Mouse (Mus musculus) megakaryocyte, adult 5-6 weeks (primary cell): Measurements from ENCODE around the gene AC131692.1. TPM values are rescaled to one million over a fixed set of nuclear protein-coding genes. Genes with fewer than 3 reads are reported as not detected.

Source experiments
- ATAC-seq: 2 replicates; pipeline ENCODE4 v1.8.0; 2016; ENCODE audit warnings: mild to moderate bottlenecking, inconsistent platforms; ENCODE audit not compliant: poor library complexity, severe bottlenecking
- total RNA-seq, 2 experiments: library from RNA; stranded (forward) in 1 of 2; stranded (reverse) in 1 of 2; fragments of 153-499, 151-499 nt in 1 of 2; fragments of 221-1000, 200-1000 nt in 1 of 2; gene quantifications; 2 replicates each; pipeline versions ENCODE4 v1.2.3 to v1.2.4; 2015 to 2017

AC131692.1 gene
- total RNA-seq (2015): 0.62 and 1.2 TPM in 2 replicates
- total RNA-seq (2017): 0.15 TPM in 1 of 2 replicates, not detected in the other

GRCm38 (mm10) chr19:6094119-6094518 lies at the start of gene AC131692.1:
AC131692.1 (plus strand) TSS chr19:6094419.
- ATAC-seq: no peak

- ATAC-seq: peak; percentile 17
Observed at GRCm38 (mm10) chr19:6045366-6046293, 48.6 kb upstream of the AC131692.1 start.

- peak; percentile 87 for ATAC-seq
Observed at GRCm38 (mm10) chr19:6046294-6047153, 47.7 kb upstream of the AC131692.1 start, which contains the start of gene Syvn1. Syvn1 (plus strand) TSS chr19:6046576.

- no peak for ATAC-seq
Observed at GRCm38 (mm10) chr19:6047154-6047898, 46.9 kb upstream of the AC131692.1 start.

- ATAC-seq: no peak
Observed at GRCm38 (mm10) chr19:6047899-6048166, 46.4 kb upstream of the AC131692.1 start.

- no peak for ATAC-seq
Observed at GRCm38 (mm10) chr19:6048681-6049410, 45.4 kb upstream of the AC131692.1 start.

DNA sequence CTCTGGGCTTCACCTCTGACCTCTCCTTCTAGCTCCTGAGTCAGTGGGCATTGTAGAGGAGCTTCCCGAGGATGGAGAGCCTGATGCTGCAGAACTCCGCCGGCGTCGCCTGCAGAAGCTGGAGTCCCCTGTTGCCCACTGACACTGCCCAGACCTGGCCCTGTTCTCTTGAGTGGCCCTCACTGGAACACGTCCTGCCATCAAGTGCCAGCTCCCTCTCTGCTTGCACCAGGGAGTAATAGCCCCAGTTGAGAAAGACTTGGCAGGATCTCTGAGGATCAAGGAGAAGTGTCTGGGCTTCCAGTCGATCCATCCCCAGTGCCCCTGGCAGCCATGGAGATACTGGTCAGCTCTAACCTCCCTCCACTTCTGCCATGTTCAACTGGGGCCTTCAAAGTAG lies 41.7 kb upstream of the AC131692.1 start:
- ATAC-seq: no peak

DNA sequence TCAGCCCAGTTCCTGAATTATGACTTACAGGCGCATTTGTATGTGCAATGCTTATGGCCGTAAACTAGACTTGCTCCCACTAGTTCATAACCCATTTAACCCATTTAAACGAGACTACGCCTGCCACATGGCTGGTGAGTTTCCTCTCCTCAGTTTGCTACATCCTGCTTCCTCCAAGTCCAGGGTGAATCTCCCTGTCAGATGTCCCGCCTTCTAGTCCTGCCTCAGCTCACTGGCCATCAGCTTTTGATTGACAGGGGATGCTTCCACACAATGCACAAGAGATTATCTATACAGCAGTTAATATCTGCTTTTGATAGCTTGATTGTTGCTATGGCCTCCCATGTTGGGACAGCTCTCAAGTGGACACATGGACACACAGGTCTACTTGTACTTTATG lies 39.9 kb upstream of the AC131692.1 start:
- ATAC-seq: no peak

GRCm38 (mm10) chr19:6056696-6057095 lies 37.5 kb upstream of the AC131692.1 start:
- ATAC-seq: no peak

DNA sequence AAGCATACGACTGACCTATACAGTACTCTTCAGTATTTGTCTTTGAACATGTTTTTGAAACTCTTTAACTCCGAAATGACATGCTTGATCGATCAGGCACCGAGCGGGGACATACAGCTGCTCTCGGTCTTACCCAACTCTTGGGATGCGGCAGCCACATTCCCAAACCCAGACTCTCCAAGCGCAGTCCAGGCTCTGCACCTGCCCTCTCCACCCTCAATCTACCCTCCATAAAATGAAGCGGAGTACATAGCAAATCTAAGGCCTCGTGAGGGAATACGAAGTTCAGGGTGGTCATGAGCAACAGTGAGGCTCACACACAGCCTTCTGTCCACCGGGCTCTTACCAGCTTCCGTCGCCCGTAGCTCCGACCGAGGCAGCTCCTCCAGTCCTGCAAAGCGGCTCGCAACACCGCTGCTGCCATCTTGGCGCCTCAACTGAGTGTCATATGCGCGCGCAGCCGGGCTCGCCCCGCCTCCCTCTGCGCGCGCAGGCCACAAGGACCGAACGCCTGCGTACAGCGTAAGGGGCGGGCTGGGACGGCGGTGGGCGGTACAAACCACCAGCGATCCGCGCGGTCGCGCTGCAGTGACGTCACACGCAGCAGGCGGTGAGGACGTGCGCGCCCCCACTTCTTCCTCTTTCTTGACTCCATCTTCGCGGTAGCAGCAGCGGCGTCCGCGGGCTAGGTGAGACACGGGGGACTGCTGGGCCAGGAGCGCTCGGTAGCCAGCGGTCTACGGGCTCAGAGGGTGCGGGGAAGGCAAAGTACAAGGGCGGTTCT lies 36.7 kb upstream of the AC131692.1 start, which contains the start of the genes Mrpl49 and Fau:
Gene Mrpl49 (minus strand): TSS at position 473 of the 784 bp plus-strand sequence.
Gene Fau (plus strand): TSS at position 532 of the 784 bp plus-strand sequence.
- peak; percentile 86 for ATAC-seq

GRCm38 (mm10) chr19:6058513-6058912 lies 35.7 kb upstream of the AC131692.1 start:
- no peak for ATAC-seq

GRCm38 (mm10) chr19:6058966-6059365 lies 35.3 kb upstream of the AC131692.1 start:
- ATAC-seq: no peak

DNA sequence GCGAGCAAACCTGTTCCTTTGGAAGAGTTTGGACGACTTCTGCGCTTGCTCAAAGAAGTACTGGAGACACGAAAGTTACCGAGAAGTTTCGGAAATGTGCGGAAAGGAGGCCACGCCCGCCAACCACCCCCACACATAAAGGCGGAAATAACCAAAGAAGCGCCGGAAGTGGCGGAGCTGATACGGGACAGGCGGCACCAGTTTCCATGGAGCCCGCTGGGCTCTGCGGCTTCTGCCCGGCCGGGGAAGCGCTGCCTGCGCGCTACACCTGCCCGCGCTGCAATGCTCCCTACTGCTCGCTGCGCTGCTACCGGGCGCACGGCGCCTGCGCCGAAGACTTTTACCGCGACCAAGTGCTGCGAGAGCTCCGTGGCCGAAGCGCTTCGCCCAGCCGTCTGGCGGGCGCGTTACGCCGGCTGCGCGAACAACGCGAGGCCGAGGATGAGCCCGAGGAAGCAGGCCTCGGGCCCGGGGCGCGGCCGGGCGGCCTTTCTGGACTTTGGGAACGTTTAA lies 33.1 kb upstream of the AC131692.1 start, which contains the start of gene Znhit2:
Gene Znhit2 (plus strand): TSS at position 172 of the 513 bp plus-strand sequence.
- ATAC-seq: peak; percentile 79

DNA sequence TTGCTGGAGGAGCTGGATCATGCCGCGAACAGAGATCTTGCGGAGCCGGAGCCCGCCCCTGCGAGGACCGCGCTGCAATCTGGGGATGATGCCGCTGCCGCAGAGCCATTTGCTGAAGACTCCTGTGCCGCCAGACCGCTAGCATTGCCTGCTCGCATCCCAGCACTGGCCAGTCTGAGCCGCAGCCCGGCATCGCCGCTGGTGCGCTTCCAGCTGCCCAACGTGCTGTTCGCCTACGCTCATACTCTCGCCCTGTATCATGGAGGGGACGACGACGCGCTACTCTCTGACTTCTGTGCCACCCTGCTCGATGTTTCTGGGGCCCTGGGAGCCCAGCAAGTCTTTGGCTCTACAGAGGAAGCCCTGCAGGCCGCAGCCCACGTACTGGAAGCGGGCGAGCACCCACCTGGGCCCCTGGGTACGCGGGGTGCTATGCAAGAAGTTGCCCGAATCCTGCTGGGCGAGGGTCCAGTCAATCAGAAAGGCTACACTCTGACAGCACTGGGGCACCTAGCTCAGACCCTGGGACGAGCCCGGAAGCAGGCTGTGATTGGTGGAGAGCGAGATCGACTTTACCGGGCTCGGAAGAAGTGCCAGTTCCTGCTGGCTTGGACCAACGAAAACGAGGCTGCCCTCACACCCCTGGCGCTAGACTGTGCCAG lies 32.4 kb upstream of the AC131692.1 start:
- peak; percentile 31 for ATAC-seq

- no peak for ATAC-seq
Observed at GRCm38 (mm10) chr19:6062418-6062817, 31.8 kb upstream of the AC131692.1 start.

DNA sequence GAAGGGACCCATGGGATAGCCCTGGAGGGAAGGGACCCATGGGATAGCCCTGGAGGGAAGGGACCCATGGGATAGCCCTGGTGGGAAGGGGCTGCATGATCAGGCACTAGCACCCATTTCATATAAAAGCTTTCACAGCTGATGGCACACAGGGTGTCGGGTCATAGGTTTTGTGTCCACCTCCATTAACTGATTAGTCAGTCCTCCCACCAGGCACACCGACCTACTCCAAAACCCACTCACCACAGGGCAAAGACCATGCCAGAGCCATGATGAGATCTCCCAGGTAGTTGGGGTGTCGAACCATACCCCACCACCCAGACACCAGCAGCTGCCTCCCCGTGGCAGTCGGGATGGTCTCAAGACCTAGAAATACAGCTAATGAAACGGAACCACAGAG lies 31.1 kb upstream of the AC131692.1 start:
- ATAC-seq: no peak

DNA sequence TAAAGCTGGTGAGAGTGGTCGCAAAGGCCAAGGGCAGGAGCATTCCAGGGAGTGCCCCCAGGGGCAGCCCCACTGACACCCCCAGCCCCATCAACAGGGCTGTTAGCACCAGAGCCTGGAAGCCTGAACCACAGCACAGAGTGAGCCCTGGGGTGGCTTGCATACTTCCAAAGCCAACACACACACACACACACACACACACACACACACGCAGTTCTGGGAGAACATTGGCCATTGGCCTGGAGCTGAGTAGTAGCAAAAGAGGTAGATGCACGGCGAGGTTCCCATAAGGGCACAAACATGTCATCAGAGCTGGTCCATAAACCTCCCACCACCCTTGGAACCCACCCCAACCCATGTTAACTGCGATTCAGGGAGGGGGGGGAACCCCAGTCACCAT lies 27.6 kb upstream of the AC131692.1 start:
- no peak for ATAC-seq

DNA sequence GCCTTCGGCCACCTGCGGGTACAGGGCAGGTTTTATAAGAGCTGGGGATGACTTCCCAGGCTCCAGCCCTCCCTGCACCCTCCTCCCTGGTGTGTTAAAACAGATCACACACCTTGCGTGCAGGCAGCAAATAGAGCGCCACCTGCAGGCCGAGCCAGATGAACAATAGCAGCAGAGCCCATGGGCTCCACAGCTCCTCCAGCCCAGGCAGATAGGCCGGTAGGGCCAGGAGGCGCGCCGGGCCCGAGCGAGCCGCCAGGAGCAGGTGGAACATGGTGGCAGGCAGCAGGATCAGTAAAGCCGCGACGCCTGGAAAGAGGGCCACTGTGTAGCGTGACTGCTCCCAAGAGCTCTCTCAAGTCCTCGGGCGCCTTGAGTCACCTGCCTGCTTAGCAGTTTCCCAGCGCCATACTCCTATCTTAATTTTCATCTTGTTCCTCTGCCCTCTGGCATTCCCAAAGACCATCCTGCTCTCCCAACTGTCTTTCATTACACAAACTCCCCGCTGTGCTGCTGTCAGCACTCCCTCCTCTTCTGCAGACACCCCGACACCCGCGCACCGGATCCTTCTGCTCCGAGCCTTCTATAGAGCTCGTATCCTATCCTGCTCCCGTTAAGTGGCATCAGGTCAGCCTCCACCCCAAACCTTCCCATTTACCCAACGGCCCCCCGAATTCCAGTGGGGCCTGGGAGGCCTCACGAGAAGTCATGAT lies 27.1 kb upstream of the AC131692.1 start:
- peak; percentile 79 for ATAC-seq
